Mouse (Mus musculus) intestine, postnatal 0 days (tissue): ENCODE measurements around the gene Zfp511. TPM values are rescaled to one million over a fixed set of nuclear protein-coding genes. Genes with fewer than 3 reads are reported as not detected.

Source experiments
- ATAC-seq: fragments of 200-750 bp; cut with Nextera tagmentation; 2 replicates; pipeline ENCODE4 v1.8.0; 2017; ENCODE audit warnings: mild to moderate bottlenecking, moderate TSS enrichment, moderate library complexity
- H3K27ac ChIP-seq: fragments of 300-500 bp; sonication (generic); 2 replicates; pipeline ENCODE4 v1.5.1; 2014; ENCODE audit warnings: mild to moderate bottlenecking, low read depth, low read length, moderate library complexity
- H3K27me3 ChIP-seq: fragments of 300-500 bp; sonication (generic); replicated peaks from 2 replicates; pipeline ENCODE4 v1.6.1; 2014; ENCODE audit warnings: low read length, mixed read lengths; ENCODE audit not compliant: control insufficient read depth, insufficient read depth
- H3K36me3 ChIP-seq: fragments of 300-500 bp; sonication (generic); 2 replicates; pipeline ENCODE4 v1.6.1; 2014; ENCODE audit warnings: mild to moderate bottlenecking, moderate library complexity; ENCODE audit not compliant: control insufficient read depth, insufficient read depth
- H3K4me1 ChIP-seq: fragments of 300-500 bp; sonication (generic); replicated peaks from 2 replicates; pipeline ENCODE4 v1.6.1; 2014; ENCODE audit warnings: antibody characterized with exemption, low read length, mixed read lengths; ENCODE audit not compliant: control insufficient read depth, insufficient read depth
- H3K4me2 ChIP-seq: fragments of 300-500 bp; sonication (generic); replicated peaks from 2 replicates; pipeline ENCODE4 v1.6.1; 2014; ENCODE audit warnings: low read depth, mild to moderate bottlenecking, moderate library complexity
- H3K4me3 ChIP-seq: fragments of 300-500 bp; sonication (generic); 2 replicates; pipeline ENCODE4 v1.5.1; 2014; ENCODE audit warnings: low read depth, low read length
- H3K9ac ChIP-seq: fragments of 300-500 bp; sonication (generic); 2 replicates; pipeline ENCODE4 v1.6.1; 2014; ENCODE audit warnings: mild to moderate bottlenecking, low read depth, low read length
- H3K9me3 ChIP-seq: fragments of 300-500 bp; sonication (generic); 2 replicates; pipeline ENCODE4 v1.6.1; 2016; ENCODE audit warnings: mixed run types; ENCODE audit not compliant: control insufficient read depth
- CTCF ChIP-seq: sonication (generic); IDR thresholded peaks from 2 replicates; pipeline ENCODE4 v1.5.1; 2016; ENCODE audit warnings: low read depth, mild to moderate bottlenecking, control low read depth, antibody characterized with exemption, moderate library complexity
- WGBS: fragments of 180-500 bp; shearing (Covaris S2); extraction: QIAGEN DNeasy Blood & Tissue Kit; methylation state at CpG from one replicate; pipeline ENCODE4 v1.1.7; 2014; 5-methylcytosine and 5-hydroxymethylcytosine counted together
- polyA plus RNA-seq: library from polyadenylated mRNA; unstranded; fragments of >200 nt; fragmentation: Nextera tagmentation; extraction: Ambion mirVana; gene quantifications from 2 replicates; pipeline ENCODE4 v1.2.1, GENCODE M21; 2015

Gene Zfp511
- polyA plus RNA-seq, 1 experiment from 2014 or later: 16.0 TPM

DNA sequence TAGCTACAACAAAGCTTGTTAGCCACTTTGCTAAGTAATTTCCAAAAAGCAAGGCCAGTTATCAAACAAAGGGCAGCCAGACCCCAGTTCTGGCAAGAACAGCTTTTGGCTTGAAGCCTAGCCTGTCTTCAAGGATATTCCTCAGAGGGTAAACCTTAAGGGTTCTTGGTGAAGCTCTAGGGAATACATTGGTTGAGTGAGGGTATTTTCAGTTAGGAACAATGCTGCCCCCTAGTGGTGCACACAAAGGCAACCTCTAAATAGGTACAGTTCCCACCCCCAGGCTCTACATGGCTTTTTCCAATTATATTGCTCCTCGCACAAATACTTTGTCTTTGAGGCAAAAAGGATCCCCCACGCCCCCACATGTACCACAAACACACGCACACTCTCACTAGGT is 41.5 kb upstream of the Zfp511 start:
- Histone ChIP-seq H3K27me3 (no peaks in the 10 kb centered on the region), H3K27ac (no peak overlapping the region), H3K36me3 (peaks cover 38% of the 10 kb centered on the region), H3K4me3 (no peak overlapping the region), H3K9ac (no peak overlapping the region), H3K9me3 (no peaks in the 10 kb centered on the region), H3K4me2 (no peak overlapping the region), H3K4me1 (no peaks in the 10 kb centered on the region)
- WGBS: 39% methylated on average over 3 of the region's 3 CpGs
- ATAC-seq: no peak
- peak; percentile 82 for TF ChIP-seq CTCF

GRCm38 (mm10) chr7:139998691-139999350 is 37.4 kb upstream of the Zfp511 start:
- H3K9me3 ChIP-seq: no peaks in the 10 kb centered on the region
- WGBS: 95% methylated on average over 13 of the region's 13 CpGs
- H3K36me3 ChIP-seq: peaks cover 65% of the 10 kb centered on the region

DNA sequence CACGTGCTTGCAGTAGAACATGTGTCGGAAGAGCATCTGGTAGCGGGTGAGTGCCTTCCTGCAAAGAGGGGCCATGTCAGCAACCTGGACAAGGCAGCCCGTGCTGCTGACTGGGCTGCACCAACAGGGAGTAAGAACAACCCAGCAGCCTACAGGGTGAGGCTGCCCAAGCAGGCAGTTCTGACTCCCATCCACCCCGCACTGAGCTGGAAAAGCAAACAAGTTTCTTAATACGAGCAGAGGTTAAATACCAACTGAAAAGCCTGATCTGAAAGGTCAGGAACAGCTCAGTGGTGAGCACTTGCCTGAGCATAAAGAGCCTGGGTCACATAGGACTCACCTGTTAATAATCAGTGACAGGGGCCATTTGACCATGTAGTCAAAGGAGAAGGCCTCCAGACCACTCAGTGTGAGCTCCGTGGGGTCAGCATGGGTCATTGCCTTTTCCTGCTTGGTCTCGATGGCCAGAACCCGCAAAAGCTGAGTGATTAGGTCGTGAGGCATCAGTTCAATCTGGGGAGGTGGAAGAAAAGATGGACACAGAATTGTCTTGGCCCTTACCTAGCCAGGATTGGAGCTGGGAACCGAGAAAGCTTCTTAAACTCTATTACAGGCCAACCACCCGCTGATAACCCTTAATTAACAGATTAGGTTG is 35.0 kb upstream of the Zfp511 start:
- 82% methylated on average over 12 of the region's 12 CpGs for WGBS
- peaks cover 81% of the 10 kb centered on the region for H3K36me3 ChIP-seq

More at GRCm38 (mm10) chr7:139998691-139999350, 37.4 kb upstream of the Zfp511 start:
- no peak overlapping the region for H3K4me3 ChIP-seq
- H3K27ac ChIP-seq: no peak overlapping the region
- no peak overlapping the region for H3K9ac ChIP-seq
- H3K4me1 ChIP-seq: no peaks in the 10 kb centered on the region
- no peaks in the 10 kb centered on the region for H3K27me3 ChIP-seq
- no peak for ATAC-seq
- TF ChIP-seq CTCF: no peak
- H3K4me2 ChIP-seq: no peak overlapping the region

DNA sequence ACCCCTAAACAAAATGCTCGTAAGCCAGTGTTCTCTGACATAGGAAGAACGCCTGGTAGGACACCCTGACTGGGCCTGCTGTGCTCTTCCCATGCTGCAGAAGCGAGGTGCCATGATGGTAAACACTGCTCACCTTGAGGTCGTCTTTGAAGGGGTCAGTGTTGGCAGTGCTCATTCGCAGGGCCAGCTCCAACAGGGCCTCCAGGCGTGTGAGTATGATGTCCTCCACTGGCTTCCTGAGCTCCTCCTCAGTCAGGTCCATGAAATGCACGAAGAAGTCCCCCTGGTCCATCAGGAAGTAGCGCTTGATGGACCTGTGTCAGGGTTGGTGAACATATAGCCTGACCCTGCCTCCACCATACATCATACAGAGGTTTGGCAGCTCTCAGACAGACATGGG is 31.5 kb upstream of the Zfp511 start:
- Histone ChIP-seq H3K36me3 (peaks cover 55% of the 10 kb centered on the region), H3K4me3 (no peak overlapping the region), H3K27me3 (no peaks in the 10 kb centered on the region), H3K4me2 (no peak overlapping the region), H3K4me1 (no peaks in the 10 kb centered on the region), H3K9me3 (no peaks in the 10 kb centered on the region), H3K9ac (no peak overlapping the region), H3K27ac (no peak overlapping the region)
- ATAC-seq: no peak
- 90% methylated on average over 8 of the region's 8 CpGs for WGBS
- no peak for TF ChIP-seq CTCF

More for the DNA sequence above, 35.0 kb upstream of the Zfp511 start:
- Histone ChIP-seq H3K4me2 (no peak overlapping the region), H3K9me3 (no peaks in the 10 kb centered on the region), H3K27ac (no peak overlapping the region), H3K4me3 (no peak overlapping the region), H3K4me1 (no peaks in the 10 kb centered on the region), H3K9ac (no peak overlapping the region), H3K27me3 (no peaks in the 10 kb centered on the region)
- TF ChIP-seq CTCF: no peak
- ATAC-seq: no peak

DNA sequence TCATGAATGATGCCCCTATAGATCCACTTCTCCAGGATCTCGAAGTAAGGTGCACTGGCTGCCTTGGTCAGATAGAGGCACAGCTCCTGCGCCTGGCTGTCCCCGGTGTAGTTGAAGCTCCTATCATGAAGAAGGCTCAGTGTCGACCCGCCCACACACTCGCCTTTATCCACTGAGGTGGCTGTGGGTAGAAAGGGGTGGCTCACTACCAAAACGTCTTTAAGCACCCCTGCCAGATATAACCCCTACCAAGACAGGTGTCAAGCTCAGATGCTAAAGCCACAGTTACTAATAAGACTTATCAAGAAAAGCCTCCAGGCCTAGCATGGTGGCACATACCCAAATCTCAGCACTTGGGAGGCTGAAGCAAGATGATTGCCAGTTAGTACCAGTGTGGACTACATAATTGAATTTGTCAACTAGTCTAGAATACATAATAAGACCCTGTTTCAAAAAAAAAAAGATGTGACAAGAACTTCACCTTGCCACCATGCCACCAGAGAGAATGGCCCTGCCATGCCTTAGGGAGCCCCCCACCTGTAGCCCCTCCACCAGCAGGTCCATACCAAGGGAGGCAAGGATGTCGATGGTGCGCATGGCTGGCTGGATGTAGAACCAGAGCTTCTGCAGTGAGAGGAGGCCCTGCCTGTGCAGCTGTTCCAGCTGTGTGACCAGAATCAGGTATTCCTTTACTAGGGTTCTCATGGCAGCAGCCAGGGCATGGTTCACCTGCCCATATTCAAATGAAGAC is 29.2 kb upstream of the Zfp511 start:
- ATAC-seq: no peak
- H3K4me3 ChIP-seq: no peak overlapping the region

DNA sequence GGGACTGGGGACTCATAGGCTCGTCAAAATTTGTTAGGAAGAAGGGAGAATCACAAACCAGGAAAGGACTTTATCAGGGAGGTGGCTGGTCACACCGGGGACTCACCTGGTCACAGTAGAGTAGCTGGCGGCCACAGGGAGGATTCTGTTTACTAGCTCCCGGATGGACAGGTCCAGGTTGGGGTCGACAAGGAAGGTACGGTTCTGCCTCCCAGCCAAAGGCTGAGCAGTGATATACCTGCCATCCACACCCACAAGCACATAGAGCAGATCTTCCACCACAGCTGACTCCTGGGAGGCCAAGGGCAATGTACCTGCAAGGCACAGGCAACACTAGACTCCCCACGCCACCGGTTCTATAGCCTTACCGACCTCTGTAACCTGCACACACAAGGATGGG is 28.4 kb upstream of the Zfp511 start:
- H3K4me3 ChIP-seq: no peak overlapping the region
- no peaks in the 10 kb centered on the region for H3K9me3 ChIP-seq
- TF ChIP-seq CTCF: no peak
- no peaks in the 10 kb centered on the region for H3K27me3 ChIP-seq
- H3K27ac ChIP-seq: no peak overlapping the region; the same call in 1 of the 2 replicates
- peaks cover 30% of the 10 kb centered on the region for H3K36me3 ChIP-seq
- no peak overlapping the region for H3K4me2 ChIP-seq
- no peaks in the 10 kb centered on the region for H3K4me1 ChIP-seq
- no peak for ATAC-seq
- WGBS: 84% methylated on average over 9 of the region's 9 CpGs
- no peak overlapping the region for H3K9ac ChIP-seq

More for the DNA sequence above, 29.2 kb upstream of the Zfp511 start:
- WGBS: 91% methylated on average over 9 of the region's 9 CpGs
- no peaks in the 10 kb centered on the region for H3K27me3 ChIP-seq
- TF ChIP-seq CTCF: no peak
- no peak overlapping the region; the same call in 1 of the 2 replicates for H3K27ac ChIP-seq
- no peak overlapping the region for H3K4me2 ChIP-seq
- H3K9ac ChIP-seq: no peak overlapping the region
- H3K9me3 ChIP-seq: no peaks in the 10 kb centered on the region
- no peaks in the 10 kb centered on the region for H3K4me1 ChIP-seq
- H3K36me3 ChIP-seq: peaks cover 35% of the 10 kb centered on the region
